15 mouse cellular contexts compared by ENCODE assay signal in genomic region chr19:44914481-44915249, GRCm38 (mm10). TPM values are rescaled to one million over a fixed set of nuclear protein-coding genes. Genes with fewer than 3 reads are reported as not detected.
A peak's percentile ranks its signal among the peaks of the same experiment; 100 is the strongest.
DNase-seq lines count a peak whose midpoint lies in the region; ATAC-seq and TF ChIP-seq lines count a peak whose summit lies in the region.
"Had no signal": no experiment of that assay in that cellular context is flagged by ENCODE, and none has a peak within 500 bp of the region (broad histone marks: within the 10 kb centered on the region; RNA-seq: fewer than 3 reads in every experiment).

No protein-coding gene starts in this region.

- no peaks in the 10 kb centered on the region; the same call in 1 of the 2 replicates for H3K9me3 ChIP-seq in forebrain, embryonic 10.5 days
- no peaks in the 10 kb centered on the region for H3K9me3 ChIP-seq in forebrain, embryonic 14.5 days (replicated peaks; ENCODE audit: control insufficient read depth, low read length)
- no peaks in the 10 kb centered on the region for H3K9me3 ChIP-seq in heart, embryonic 16.5 days (replicated peaks; ENCODE audit: control insufficient read depth, low read length)
- H3K9me3 ChIP-seq in limb, embryonic 14.5 days (ENCODE audit: control insufficient read depth, low read length), result no peaks in the 10 kb centered on the region
- H3K9me3 ChIP-seq: G1E; liver, embryonic 13.5 days had no signal

- TF ChIP-seq POLR2A in limb, embryonic 14.5 days (IDR thresholded peaks at IDR 0.05; ENCODE audit: borderline replicate concordance, extremely low read depth, insufficient read depth, insufficient read length), result no peak

- H3K9ac ChIP-seq in forebrain, embryonic 14.5 days (ENCODE audit: low read length), result no peak overlapping the region
- no peak overlapping the region for H3K9ac ChIP-seq in heart, embryonic 16.5 days (ENCODE audit: low read length)
- H3K9ac ChIP-seq in limb, embryonic 14.5 days (ENCODE audit: low read depth, low read length, severe bottlenecking), result no peak overlapping the region; the same call in 1 of the 2 replicates
- H3K9ac ChIP-seq: liver, embryonic 13.5 days had no signal

- H3K4me2 ChIP-seq in forebrain, embryonic 14.5 days (ENCODE audit: low read length), result no peak overlapping the region
- no peak overlapping the region for H3K4me2 ChIP-seq in heart, embryonic 16.5 days (ENCODE audit: low read depth, low read length)
- H3K4me2 ChIP-seq in limb, embryonic 14.5 days (replicated peaks; ENCODE audit: low read depth, low read length, severe bottlenecking), result no peak overlapping the region
- H3K4me2 ChIP-seq: liver, embryonic 13.5 days had no signal

- H3K36me3 ChIP-seq in forebrain, embryonic 10.5 days (replicated peaks), result no peaks in the 10 kb centered on the region
- H3K36me3 ChIP-seq in forebrain, embryonic 14.5 days (ENCODE audit: control insufficient read depth, insufficient read depth, low read length), result no peaks in the 10 kb centered on the region
- H3K36me3 ChIP-seq in heart, embryonic 16.5 days (ENCODE audit: control insufficient read depth, insufficient read depth), result no peaks in the 10 kb centered on the region
- no peaks in the 10 kb centered on the region for H3K36me3 ChIP-seq in limb, embryonic 14.5 days (ENCODE audit: control insufficient read depth, insufficient read depth, low read length)
- H3K36me3 ChIP-seq: G1E; liver, embryonic 13.5 days had no signal

- no peak for TF ChIP-seq CTCF in layer of hippocampus, adult 2 months (conservative IDR thresholded peaks at IDR 0.05)

- H3K4me3 ChIP-seq in forebrain, embryonic 10.5 days, result no peak overlapping the region
- no peak overlapping the region for H3K4me3 ChIP-seq in forebrain, embryonic 14.5 days (ENCODE audit: low read depth, low read length)
- no peak overlapping the region for H3K4me3 ChIP-seq in layer of hippocampus, adult 2 months
- no peak overlapping the region for H3K4me3 ChIP-seq in heart, embryonic 16.5 days (ENCODE audit: low read length)
- no peak overlapping the region for H3K4me3 ChIP-seq in limb, embryonic 14.5 days (replicated peaks; ENCODE audit: low read length)
- H3K4me3 ChIP-seq: erythroblast, embryonic 14.5 days; liver, embryonic 13.5 days had no signal

- 64% methylated on average over 10 of the region's 10 CpGs for WGBS in forebrain, embryonic 10.5 days
- 69% methylated on average over 10 of the region's 10 CpGs for WGBS in forebrain, embryonic 14.5 days
- 41% methylated on average over 10 of the region's 10 CpGs for WGBS in heart, embryonic 16.5 days
- 39% methylated on average over 10 of the region's 10 CpGs for WGBS in limb, embryonic 14.5 days

- H3K27me3 ChIP-seq in forebrain, embryonic 10.5 days (ENCODE audit: poor library complexity, severe bottlenecking), result no peaks in the 10 kb centered on the region
- no peaks in the 10 kb centered on the region for H3K27me3 ChIP-seq in forebrain, embryonic 14.5 days (replicated peaks; ENCODE audit: control insufficient read depth, insufficient read depth, low read length)
- no peaks in the 10 kb centered on the region for H3K27me3 ChIP-seq in heart, embryonic 16.5 days (ENCODE audit: control insufficient read depth, insufficient read depth, low read length)
- H3K27me3 ChIP-seq in limb, embryonic 14.5 days (ENCODE audit: control insufficient read depth, insufficient read depth, low read length), result no peaks in the 10 kb centered on the region

- peaks cover 7% of the 10 kb centered on the region for H3K4me1 ChIP-seq in forebrain, embryonic 10.5 days
- no peaks in the 10 kb centered on the region for H3K4me1 ChIP-seq in forebrain, embryonic 14.5 days (ENCODE audit: control insufficient read depth, insufficient read depth, low read length)
- H3K4me1 ChIP-seq in heart, embryonic 16.5 days (ENCODE audit: control insufficient read depth, insufficient read depth, low read length), result peaks cover 6% of the 10 kb centered on the region; the same call in 1 of the 2 replicates
- peaks cover 6% of the 10 kb centered on the region; the same call in 1 of the 2 replicates for H3K4me1 ChIP-seq in limb, embryonic 14.5 days (ENCODE audit: control insufficient read depth, insufficient read depth, low read length)
- H3K4me1 ChIP-seq: liver, embryonic 13.5 days had no signal

- peak overlapping the region; percentile 62; the same call in 1 of the 2 replicates for H3K27ac ChIP-seq in forebrain, embryonic 10.5 days
- no peak overlapping the region for H3K27ac ChIP-seq in forebrain, embryonic 14.5 days (ENCODE audit: low read depth, low read length)
- peak overlapping the region; percentile 67; the same call in 1 of the 2 replicates for H3K27ac ChIP-seq in layer of hippocampus, adult 2 months
- H3K27ac ChIP-seq in heart, embryonic 16.5 days (ENCODE audit: low read length), result peak overlapping the region; percentile 60
- H3K27ac ChIP-seq in limb, embryonic 14.5 days (replicated peaks; ENCODE audit: low read depth, low read length), result no peak overlapping the region
- H3K27ac ChIP-seq: liver, embryonic 13.5 days had no signal

- DNase-seq in forebrain, embryonic 10.5 days (ENCODE audit: extremely low spot score, low spot score), result no peak
- no peak for DNase-seq in forebrain, embryonic 14.5 days (ENCODE audit: low spot score)
- no peak for DNase-seq in layer of hippocampus, adult 2 months (ENCODE audit: low spot score in 2 of 2)
- no peak for DNase-seq in layer of hippocampus, adult 8-10 months (ENCODE audit: low spot score in 2 of 2)
- DNase-seq in limb, embryonic 14.5 days (ENCODE audit: low spot score), result peak; percentile 46
- no peak for DNase-seq in cerebellum, postnatal 14 days
- DNase-seq in urinary bladder, postnatal 36 days (ENCODE audit: low spot score in 2 of 2), result no peak
- DNase-seq: adrenal gland, postnatal 25 days; cerebellum, adult 8-10 months; gastrocnemius, postnatal 36 days; layer of hippocampus, adult 9-11 months; liver, embryonic 13.5 days had no signal

- ATAC-seq in forebrain, embryonic 14.5 days, result no peak
- ATAC-seq in heart, embryonic 16.5 days (replicated peaks; ENCODE audit: extremely low read depth, insufficient read depth, low FRiP score), result no peak
- ATAC-seq in limb, embryonic 14.5 days (ENCODE audit: low FRiP score, low read depth), result peak; percentile 37; the same call in 1 of the 2 replicates

RNA-seq across cellular contexts. Expression of gene Slf2, which starts 16.3 kb away (rescaled TPM):
- 53.9 and 54.1 TPM in 2 replicates for polyA plus RNA-seq in forebrain, embryonic 10.5 days (2016; fragmentation: Nextera tagmentation; extraction: Ambion mirVana)
- 22.9 and 28.1 TPM in 2 replicates for polyA plus RNA-seq in forebrain, embryonic 14.5 days (2014; fragmentation: Nextera tagmentation; extraction: Ambion mirVana)
- total RNA-seq in layer of hippocampus, adult 2 months (2021), result 10 to 100 TPM; 35.6 to 43.9 TPM
- 10 to 100 TPM; 37.3 to 50.4 (median 42.3) TPM for total RNA-seq in layer of hippocampus, adult 8-10 months (2022)
- 30.9 and 35.5 TPM in 2 replicates for polyA plus RNA-seq in heart, embryonic 16.5 days (2015; fragmentation: Nextera tagmentation; extraction: Ambion mirVana)
- 28.3 and 35.0 TPM in 2 replicates for polyA plus RNA-seq in limb, embryonic 14.5 days (2012; rRNA removed)
- 39.1 and 41.6 TPM in 2 replicates for polyA plus RNA-seq in limb, embryonic 14.5 days (2014; fragmentation: Nextera tagmentation; extraction: Ambion mirVana)

Comparison
In these comparisons a context has a peak if more than half of its experiments do, and no peak if none do; other contexts are left out.
1. H3K27ac ChIP-seq: peak in forebrain, embryonic 10.5 days (single experiment), layer of hippocampus, adult 2 months (single experiment) and heart, embryonic 16.5 days (single experiment); none in forebrain, embryonic 14.5 days (single experiment) and limb, embryonic 14.5 days (single experiment).